Mouse (Mus musculus) cerebellum, postnatal 36 days (tissue): ENCODE measurements around the gene Tead2.

Experiments
- DNase-seq, 2 experiments: peaks; one replicate each; pipeline ENCODE4 v3.0.0; 2021 to 2022; ENCODE audit warnings: mixed read lengths in 2 of 2

Gene Tead2

DNA sequence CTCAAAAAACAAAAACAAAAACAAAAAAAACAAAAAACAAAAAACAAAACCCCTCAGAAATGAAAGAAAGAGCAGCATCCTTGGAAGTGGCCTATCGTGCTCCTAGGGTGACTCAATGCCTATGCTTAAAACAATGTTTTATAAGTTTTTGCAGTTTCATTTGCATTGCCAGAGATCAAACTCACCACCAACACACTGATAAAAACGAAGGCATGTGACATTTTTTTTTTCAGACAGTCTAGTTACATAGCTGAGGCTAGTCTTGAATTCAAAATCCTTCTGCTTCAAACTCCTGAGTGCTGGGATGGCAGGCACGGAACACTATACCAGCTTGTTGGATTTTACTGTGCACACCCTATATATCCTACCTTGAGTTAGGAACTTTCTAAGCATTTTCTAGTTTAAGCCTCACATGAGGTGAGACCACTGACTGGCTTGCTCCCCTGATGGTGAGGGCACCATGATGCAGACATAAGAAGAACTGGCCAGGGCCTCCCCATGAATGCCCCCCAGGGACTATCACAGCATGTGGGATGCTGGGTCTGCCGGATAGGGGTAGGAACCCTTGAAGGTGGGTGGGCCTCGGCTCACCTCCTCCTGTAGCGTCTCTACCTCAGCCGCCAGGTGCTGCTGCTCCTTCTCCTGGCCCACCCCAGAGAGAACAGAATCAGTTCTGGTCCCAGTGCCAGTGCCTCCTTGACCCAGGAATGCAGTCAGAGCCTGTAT, 22.8 kb upstream of the Tead2 start:
- DNase-seq: no peak

DNA sequence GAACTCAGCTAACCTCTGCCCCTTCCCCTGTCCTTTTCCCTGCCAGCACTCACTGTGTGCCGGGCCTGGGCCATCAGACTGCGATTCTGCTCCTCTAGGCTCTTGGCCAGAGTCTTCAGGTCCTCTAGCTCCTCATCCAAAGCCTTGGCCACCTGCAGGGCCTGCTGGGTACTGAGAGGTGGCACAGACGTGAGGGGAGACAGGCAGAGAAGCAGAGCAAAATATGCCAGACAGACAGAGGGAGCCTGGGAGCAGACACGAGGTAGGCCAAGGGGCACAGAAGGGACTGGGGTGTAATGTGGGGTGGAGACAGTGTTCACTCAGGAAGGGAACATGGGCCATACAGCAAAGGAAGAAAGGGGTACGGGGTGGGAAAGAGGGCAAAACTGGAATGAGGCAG, 22.1 kb upstream of the Tead2 start:
- peak; percentile 52 to 59 for DNase-seq

- DNase-seq: peak in 1 of 2 experiments; percentile 68
Observed at GRCm38 (mm10) chr7:45193871-45194785, 21.4 kb upstream of the Tead2 start.

DNA sequence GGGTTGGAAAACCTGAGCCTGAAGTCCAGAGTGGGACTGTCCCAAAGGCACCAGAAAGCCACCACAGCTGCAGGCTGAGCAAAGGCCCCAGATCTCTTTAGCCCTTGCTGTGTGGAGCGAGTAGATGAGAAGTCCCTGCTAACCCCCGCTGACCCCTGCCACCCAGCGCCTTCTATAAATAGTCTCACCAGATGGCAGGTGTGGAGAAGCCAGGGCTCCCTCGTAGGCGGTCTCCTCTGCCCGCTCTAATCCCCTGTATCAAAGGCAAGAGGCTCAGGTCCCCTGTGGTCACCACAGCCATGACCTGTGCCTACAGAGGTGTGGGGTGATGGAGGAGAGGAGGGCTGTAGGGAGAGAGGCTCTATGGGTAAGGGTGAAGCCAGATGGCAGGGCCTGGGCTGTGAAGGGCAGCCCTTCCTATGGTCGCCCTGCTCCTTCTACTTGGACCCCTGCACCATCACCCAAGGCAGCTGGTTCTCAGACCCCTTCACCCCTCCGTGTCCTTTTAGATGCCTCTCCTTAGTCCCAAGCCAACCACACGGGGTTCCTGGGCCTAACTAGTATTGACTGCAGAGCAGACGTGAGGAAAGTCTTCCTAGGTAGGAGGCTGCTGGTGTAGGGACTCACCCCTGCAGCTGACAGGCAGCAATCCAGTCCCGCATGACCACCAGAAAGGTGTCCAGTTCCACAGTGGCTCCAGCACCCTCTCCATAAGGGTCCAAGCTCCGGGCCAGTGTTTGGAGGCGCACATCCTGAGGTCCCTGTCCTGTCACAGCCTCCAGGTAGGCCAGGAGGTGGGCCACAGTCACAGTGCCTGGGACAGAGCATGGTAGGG, 20.0 kb upstream of the Tead2 start:
- DNase-seq: peak; percentile 51 to 54

GRCm38 (mm10) chr7:45196176-45196535, 19.4 kb upstream of the Tead2 start:
- no peak for DNase-seq

DNA sequence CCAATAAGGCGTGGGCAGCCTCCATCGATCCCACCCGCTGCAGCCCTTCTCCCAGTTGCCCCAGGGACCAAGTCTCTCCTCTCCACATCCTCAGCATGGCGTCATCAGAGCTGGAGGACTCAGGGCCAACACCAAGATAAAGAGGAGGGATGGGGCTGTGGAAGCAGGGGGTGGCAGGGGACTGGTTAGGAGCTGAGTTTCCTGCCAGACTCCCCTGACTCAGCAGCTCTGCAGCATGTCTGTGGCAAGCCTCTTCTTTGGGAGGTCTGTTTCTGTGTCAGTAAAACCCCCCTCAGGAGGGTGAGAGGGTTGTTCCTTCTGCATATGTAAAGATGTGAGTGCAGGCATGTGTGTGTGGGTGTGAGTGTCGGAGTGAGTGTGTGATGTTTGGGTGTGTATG, 18.6 kb upstream of the Tead2 start:
- DNase-seq: no peak

- peak; percentile 92 to 93 for DNase-seq
Observed at GRCm38 (mm10) chr7:45198435-45198834, 17.1 kb upstream of the Tead2 start.

DNA sequence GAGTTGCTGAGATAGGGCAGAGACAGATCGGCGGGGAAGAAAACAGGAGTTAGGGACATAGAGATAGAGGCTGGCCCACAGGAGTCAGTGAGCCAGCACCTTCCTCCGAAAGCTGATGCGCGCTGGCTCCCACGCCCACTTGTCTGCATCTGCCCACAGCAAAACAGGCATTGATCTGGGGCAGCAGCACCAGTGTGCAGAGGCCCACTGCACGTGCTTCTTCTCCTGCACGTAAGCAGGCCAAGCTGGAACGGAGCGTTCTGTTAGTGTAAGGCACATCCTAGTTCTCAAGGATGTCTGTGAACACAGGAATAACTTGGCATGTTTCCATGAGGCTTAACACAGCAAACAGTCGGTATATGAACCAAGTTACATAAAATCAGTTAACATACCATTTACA, 16.6 kb upstream of the Tead2 start:
- no peak for DNase-seq

- no peak for DNase-seq
Observed at GRCm38 (mm10) chr7:45202654-45203053, 12.9 kb upstream of the Tead2 start.

DNA sequence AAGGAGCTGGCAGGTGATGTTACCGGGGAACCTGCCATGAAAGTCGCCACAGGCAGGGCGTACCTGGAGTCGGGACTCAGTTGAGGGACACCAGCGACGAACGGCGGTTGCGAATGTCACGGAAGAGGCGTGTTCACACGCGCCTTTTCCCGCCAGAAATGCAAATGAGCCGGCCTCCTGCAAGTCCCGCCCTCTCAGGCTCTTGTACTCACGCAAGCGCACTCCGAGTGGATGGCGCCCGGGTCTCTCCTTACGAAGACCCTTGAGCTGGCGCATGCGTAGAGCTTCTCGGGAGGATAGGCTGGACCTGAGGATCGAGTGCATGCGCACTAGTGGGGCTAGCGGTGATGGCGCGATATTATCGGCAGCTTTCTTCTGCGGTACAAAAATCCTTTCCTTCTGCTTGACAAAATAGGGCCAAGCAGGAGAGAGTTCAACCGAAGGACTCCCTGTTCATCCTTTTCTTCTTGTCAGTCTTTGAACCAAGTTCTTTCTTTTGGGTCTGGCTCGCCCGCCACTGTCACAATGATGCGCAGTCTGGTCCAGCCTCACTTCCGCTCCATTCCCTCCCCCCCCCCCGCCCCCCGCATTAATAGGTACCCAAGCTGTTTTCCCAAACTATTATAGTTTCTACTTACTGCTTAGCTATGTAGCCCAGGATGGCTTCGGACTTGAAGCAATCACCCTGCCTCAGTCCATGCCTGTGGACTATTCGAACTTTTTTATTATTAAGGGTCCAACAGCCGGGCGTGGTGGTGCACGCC, 11.0 kb upstream of the Tead2 start, which contains the start of gene Ccdc155:
Gene Ccdc155, minus strand, starts transcription at position 513 of the 764 bp plus-strand sequence.
- peak; percentile 94 to 95 for DNase-seq

- DNase-seq: no peak
Observed at GRCm38 (mm10) chr7:45208260-45208659, 7.3 kb upstream of the Tead2 start.

DNA sequence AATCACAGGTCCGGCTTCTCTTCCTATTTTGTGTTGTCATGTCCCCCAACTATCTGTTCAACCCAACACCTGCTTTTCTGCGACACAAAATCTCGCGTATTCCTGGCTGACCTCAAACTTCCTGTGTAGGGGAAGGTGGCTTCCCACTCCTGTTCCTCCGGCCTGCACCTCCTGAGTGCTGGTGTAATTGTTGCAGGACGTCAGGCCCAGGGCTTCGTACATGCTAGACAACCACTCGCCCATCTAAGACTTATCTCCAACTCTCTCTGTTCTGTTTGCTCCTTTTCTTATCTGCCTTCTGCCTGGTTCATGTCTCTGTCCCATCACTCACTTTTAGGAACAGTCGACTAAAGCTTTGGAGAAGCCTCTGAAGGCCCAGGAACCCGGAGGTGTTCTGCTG, 4.5 kb upstream of the Tead2 start:
- no peak for DNase-seq

- DNase-seq: no peak
Observed at GRCm38 (mm10) chr7:45211851-45212251, 3.7 kb upstream of the Tead2 start, which contains the start of gene Dkkl1. Dkkl1 (minus strand) TSS chr7:45212147.

GRCm38 (mm10) chr7:45212356-45212755, 3.2 kb upstream of the Tead2 start:
- DNase-seq: no peak

- no peak for DNase-seq
Observed at GRCm38 (mm10) chr7:45213708-45214107, 1.8 kb upstream of the Tead2 start.

DNA sequence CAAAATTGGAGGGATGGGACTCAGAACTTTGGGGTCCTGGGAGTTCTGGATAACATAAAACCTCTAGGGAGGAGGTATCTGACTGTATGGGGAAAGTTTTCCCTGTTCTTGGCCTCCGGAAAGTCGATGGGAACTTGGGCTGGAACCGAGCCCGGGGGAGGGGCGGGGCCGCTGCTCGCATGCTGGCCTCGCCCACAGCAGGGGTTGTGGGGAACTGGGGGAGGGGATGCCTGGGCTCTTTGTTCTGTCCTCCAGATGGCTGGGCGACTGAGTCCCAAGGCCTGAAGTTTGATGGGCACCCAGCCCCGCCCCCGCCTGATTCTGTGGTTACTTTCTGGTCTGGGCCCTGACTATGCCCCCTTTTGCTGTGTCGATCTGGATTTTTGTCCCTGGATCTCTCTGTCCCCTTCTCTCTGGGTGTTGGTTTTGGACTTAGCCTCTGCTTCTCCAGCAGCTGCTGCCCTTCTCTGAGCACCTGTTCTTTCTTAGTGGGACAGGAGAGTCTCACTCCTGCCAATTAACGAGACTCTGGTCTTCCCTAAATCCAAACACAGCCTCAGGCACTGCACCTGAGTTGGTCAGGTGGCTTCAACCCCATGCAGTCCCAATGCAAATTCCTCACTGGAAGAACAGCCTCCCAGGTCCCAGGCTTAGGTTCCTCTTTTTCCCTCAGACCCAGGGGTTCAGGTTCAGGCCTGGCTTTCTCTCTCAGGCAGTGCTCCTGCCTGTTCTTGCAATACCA, 1.1 kb downstream of the Tead2 start:
- no peak for DNase-seq

GRCm38 (mm10) chr7:45221680-45222079, 6.1 kb downstream of the Tead2 start:
- no peak for DNase-seq

DNA sequence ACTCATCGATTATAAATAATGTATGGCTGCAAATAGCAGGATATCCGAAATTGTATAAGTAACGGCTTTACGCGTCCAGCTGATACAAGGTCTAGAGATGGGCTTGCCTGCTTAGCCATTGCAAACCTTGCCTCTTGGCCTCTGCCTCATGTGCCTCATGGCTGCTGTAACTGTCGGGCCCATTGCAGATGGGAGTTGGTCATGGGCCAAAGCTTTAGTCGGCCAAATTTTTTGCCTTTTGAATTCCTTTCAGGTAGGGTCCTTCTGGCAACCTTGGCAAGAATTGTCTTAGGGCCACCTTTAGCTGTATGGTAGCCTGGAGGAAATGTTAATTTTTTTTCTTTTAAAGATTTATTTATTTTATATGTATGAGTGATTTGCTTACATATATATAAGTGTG, 9.3 kb downstream of the Tead2 start:
- DNase-seq: no peak

DNA sequence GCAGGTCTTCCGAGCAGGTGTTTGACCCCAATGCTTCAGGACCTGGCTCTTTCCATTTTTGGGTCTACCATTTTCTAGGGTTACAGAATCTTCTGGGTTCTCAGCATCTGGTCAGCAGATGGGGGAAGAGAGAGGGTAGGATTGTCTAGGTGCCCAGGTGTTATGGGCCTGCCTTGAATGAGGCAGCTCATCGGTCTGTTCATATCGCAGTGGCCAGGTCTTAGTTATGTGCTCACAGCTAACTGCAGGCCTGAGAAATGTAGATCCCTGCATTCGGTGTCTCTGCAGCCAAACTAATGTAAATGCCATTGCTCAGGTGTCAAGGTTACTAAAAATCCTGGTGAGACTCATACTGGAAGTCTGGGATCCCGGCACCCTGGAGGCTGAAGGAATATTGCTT, 10.9 kb downstream of the Tead2 start:
- DNase-seq: no peak

GRCm38 (mm10) chr7:45228548-45228947, 13.0 kb downstream of the Tead2 start:
- no peak for DNase-seq

GRCm38 (mm10) chr7:45229046-45229445, 13.5 kb downstream of the Tead2 start:
- DNase-seq: no peak
